22 mouse cellular contexts compared by ENCODE assay signal in the genomic region with DNA sequence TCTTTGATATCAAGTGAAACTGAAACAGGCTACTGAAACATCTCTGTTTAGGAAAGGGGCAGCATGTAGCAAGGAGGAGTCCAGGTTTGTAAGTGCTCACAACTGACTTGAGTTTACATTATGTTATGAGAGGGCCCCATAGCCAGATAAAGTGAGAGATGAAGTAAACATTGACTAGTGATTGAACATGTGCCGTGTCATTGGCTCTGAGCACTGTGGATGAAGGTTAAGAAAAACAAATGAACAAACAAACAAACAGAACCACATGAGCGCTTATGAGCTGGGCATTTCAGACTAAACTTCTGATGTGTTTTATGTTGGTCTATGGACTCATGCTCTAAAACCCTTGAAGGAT. TPM values are rescaled to one million over a fixed set of nuclear protein-coding genes. Genes with fewer than 3 reads are reported as not detected.
A peak's percentile ranks its signal among the peaks of the same experiment; 100 is the strongest.
DNase-seq lines count a peak whose midpoint lies in the region; ATAC-seq and TF ChIP-seq lines count a peak whose summit lies in the region.
"Had no signal": no experiment of that assay in that cellular context is flagged by ENCODE, and none has a peak within 500 bp of the region (broad histone marks: within the 10 kb centered on the region; RNA-seq: fewer than 3 reads in every experiment).

No protein-coding gene starts in this region.

- TF ChIP-seq EP300 in lung, postnatal 0 days (IDR thresholded peaks at IDR 0.05), result no peak

- TF ChIP-seq POLR2A in myocyte (IDR thresholded peaks at IDR 0.05; ENCODE audit: insufficient read length, low read depth), result no peak

- no peaks in the 10 kb centered on the region for H3K9me3 ChIP-seq in lung, embryonic 15.5 days
- no peaks in the 10 kb centered on the region for H3K9me3 ChIP-seq in lung, postnatal 0 days (ENCODE audit: low read length)
- H3K9me3 ChIP-seq: embryonic facial prominence, embryonic 13.5 days; embryonic facial prominence, embryonic 15.5 days; forebrain, embryonic 10.5 days; forebrain, embryonic 12.5 days had no signal

- H3K9ac ChIP-seq in lung, embryonic 15.5 days, result no peak overlapping the region
- no peak overlapping the region for H3K9ac ChIP-seq in lung, postnatal 0 days (replicated peaks; ENCODE audit: low read depth)
- H3K9ac ChIP-seq: embryonic facial prominence, embryonic 13.5 days; embryonic facial prominence, embryonic 15.5 days; forebrain, embryonic 12.5 days had no signal

- no peak overlapping the region for H3K4me3 ChIP-seq in lung, embryonic 15.5 days
- H3K4me3 ChIP-seq in lung, postnatal 0 days (ENCODE audit: low read depth, low read length), result no peak overlapping the region
- no peak overlapping the region for H3K4me3 ChIP-seq in myocyte
- H3K4me3 ChIP-seq: embryonic facial prominence, embryonic 13.5 days; embryonic facial prominence, embryonic 15.5 days; erythroblast, embryonic 14.5 days; forebrain, embryonic 10.5 days; forebrain, embryonic 12.5 days had no signal

- peak overlapping the region; percentile 44; the same call in 1 of the 2 replicates for H3K27ac ChIP-seq in lung, embryonic 15.5 days
- peak overlapping the region; percentile 76; the same call in 1 of the 2 replicates for H3K27ac ChIP-seq in lung, postnatal 0 days (ENCODE audit: low read length)
- H3K27ac ChIP-seq: embryonic facial prominence, embryonic 13.5 days; forebrain, embryonic 12.5 days had no signal

- peaks cover 33% of the 10 kb centered on the region for H3K4me1 ChIP-seq in lung, embryonic 15.5 days
- H3K4me1 ChIP-seq in lung, postnatal 0 days (ENCODE audit: insufficient read depth, low read depth, low read length), result no peaks in the 10 kb centered on the region; the same call in 1 of the 2 replicates

- H3K4me2 ChIP-seq in lung, embryonic 15.5 days, result no peak overlapping the region
- no peak overlapping the region for H3K4me2 ChIP-seq in lung, postnatal 0 days (replicated peaks; ENCODE audit: low read depth, low read length)
- H3K4me2 ChIP-seq in myocyte (ENCODE audit: low read depth), result peak overlapping the region; percentile 25
- H3K4me2 ChIP-seq: embryonic facial prominence, embryonic 13.5 days; embryonic facial prominence, embryonic 15.5 days; forebrain, embryonic 12.5 days had no signal

- no peak for DNase-seq in lung, adult 18-20 months
- no peak for DNase-seq in lung, postnatal 0 days (ENCODE audit: low spot score)
- no peak for DNase-seq in lung, postnatal 36 days
- DNase-seq in urinary bladder, adult 18-20 months (ENCODE audit: low spot score in 2 of 2), result no peak
- DNase-seq: adrenal gland, adult 2 months; adrenal gland, postnatal 10 days; adrenal gland, postnatal 25 days; cerebellum, adult 11 months; cerebellum, adult 18-20 months; cerebellum, adult 8-10 months; cerebellum, adult 9-11 months; cerebellum, postnatal 14 days; cerebellum, postnatal 36 days; embryo, embryonic 11 days had no signal

- 53% methylated on average over 2 of the region's 2 CpGs for WGBS in lung, embryonic 15.5 days
- WGBS in lung, postnatal 0 days, result 62% methylated on average over 2 of the region's 2 CpGs

- H3ac ChIP-seq in myocyte (ENCODE audit: control insufficient read depth, insufficient read length), result no peak overlapping the region

- no peak for TF ChIP-seq CTCF in lung, postnatal 0 days (IDR thresholded peaks at IDR 0.05)

- no peaks in the 10 kb centered on the region for H3K79me2 ChIP-seq in myocyte (ENCODE audit: control insufficient read depth, insufficient read depth)

- no peaks in the 10 kb centered on the region for H3K36me3 ChIP-seq in lung, embryonic 15.5 days
- no peaks in the 10 kb centered on the region for H3K36me3 ChIP-seq in lung, postnatal 0 days (ENCODE audit: insufficient read depth, low read length)
- H3K36me3 ChIP-seq in myocyte (ENCODE audit: control insufficient read depth, insufficient read depth), result no peaks in the 10 kb centered on the region
- H3K36me3 ChIP-seq: embryonic facial prominence, embryonic 13.5 days; embryonic facial prominence, embryonic 15.5 days; forebrain, embryonic 10.5 days; forebrain, embryonic 12.5 days had no signal

- peak; percentile 36; the same call in 1 of the 2 replicates for ATAC-seq in lung, embryonic 15.5 days (ENCODE audit: borderline replicate concordance, extremely low read depth, low FRiP score, low TSS enrichment)
- ATAC-seq in lung, postnatal 0 days, result peak; percentile 3; the same call in 1 of the 2 replicates
- ATAC-seq: forebrain, embryonic 14.5 days had no signal

- no peaks in the 10 kb centered on the region for H3K27me3 ChIP-seq in lung, embryonic 15.5 days
- H3K27me3 ChIP-seq in lung, postnatal 0 days (replicated peaks; ENCODE audit: insufficient read depth, low read length), result no peaks in the 10 kb centered on the region
- no peaks in the 10 kb centered on the region for H3K27me3 ChIP-seq in myocyte (ENCODE audit: control insufficient read depth, insufficient read depth, insufficient read length)
- H3K27me3 ChIP-seq: embryonic facial prominence, embryonic 13.5 days; embryonic facial prominence, embryonic 15.5 days; forebrain, embryonic 12.5 days had no signal

TF ChIP-seq in myocyte, 11 proteins besides CTCF, POLR2A, EP300 and RAD21:
- TF ChIP-seq REST (IDR thresholded peaks at IDR 0.05; ENCODE audit: insufficient read depth, insufficient read length), result no peak
- no peak for TF ChIP-seq E2F4 (IDR thresholded peaks at IDR 0.05; ENCODE audit: insufficient read depth)
- no peak for TF ChIP-seq TCF3 (IDR thresholded peaks at IDR 0.05; ENCODE audit: insufficient read length, low read depth)
- no peak for TF ChIP-seq TCF12 (IDR thresholded peaks at IDR 0.05; ENCODE audit: insufficient read depth, poor library complexity, severe bottlenecking)
- no peak for TF ChIP-seq MYOD1 (IDR thresholded peaks at IDR 0.05; ENCODE audit: control insufficient read depth in 1 of 3, insufficient read length in 2 of 3, low read depth in 2 of 3)
- no peak for TF ChIP-seq MAX (IDR thresholded peaks at IDR 0.05; ENCODE audit: low read depth)
- no peak for TF ChIP-seq CEBPB (IDR thresholded peaks at IDR 0.05; ENCODE audit: insufficient read depth, poor library complexity, severe bottlenecking)
- TF ChIP-seq USF1 (IDR thresholded peaks at IDR 0.05; ENCODE audit: low read depth), result no peak
- TF ChIP-seq POLR2AphosphoS2 (IDR thresholded peaks at IDR 0.05; ENCODE audit: insufficient read length, low read depth), result no peak
- TF ChIP-seq SRF (IDR thresholded peaks at IDR 0.05; ENCODE audit: control insufficient read depth, insufficient read length, low read depth), result no peak

RNA-seq across cellular contexts. Expression of gene Tns3, which starts 38.2 kb away (rescaled TPM):
- polyA plus RNA-seq in lung, embryonic 15.5 days (2015; fragmentation: Nextera tagmentation; extraction: Ambion mirVana), result 48.5 and 55.9 TPM in 2 replicates
- polyA plus RNA-seq in lung, postnatal 0 days (2015; fragmentation: Nextera tagmentation; extraction: Ambion mirVana), result 34.9 and 37.5 TPM in 2 replicates
- 23.4 TPM for polyA plus RNA-seq in myocyte (2012; fragmentation: generic; extraction: Trizol)
